Mouse (Mus musculus) CD8-positive naive resting alpha-beta T cell, adult 2 months (primary cell): ENCODE measurements around the gene Chd6.

Experiments used
- DNase-seq, 2 experiments: peaks; one replicate each; pipeline ENCODE4 v3.0.0; 2022; ENCODE audit warnings: low read depth in 2 of 2, low spot score in 2 of 2

The Chd6 gene

DNA sequence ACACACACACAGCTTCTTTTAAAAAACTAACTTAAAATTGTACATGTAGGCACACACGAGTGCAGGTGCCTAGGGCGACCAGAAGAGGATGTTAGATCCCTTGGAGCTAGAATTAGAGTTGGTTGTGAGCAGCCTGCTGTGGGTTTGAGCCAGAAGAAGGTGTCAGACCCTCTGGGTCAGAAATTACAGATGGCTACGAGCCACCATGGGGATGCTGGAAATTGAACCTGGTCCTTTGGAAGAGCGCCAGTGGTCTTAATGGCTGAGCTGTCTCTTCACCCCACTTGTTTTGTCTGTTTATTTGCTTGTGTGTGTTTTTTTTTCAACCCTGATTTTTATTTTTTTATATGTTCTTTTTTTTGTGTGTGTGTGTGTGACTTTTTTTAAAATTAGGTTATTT, 174.4 kb downstream of the Chd6 start:
- no peak for DNase-seq

DNA sequence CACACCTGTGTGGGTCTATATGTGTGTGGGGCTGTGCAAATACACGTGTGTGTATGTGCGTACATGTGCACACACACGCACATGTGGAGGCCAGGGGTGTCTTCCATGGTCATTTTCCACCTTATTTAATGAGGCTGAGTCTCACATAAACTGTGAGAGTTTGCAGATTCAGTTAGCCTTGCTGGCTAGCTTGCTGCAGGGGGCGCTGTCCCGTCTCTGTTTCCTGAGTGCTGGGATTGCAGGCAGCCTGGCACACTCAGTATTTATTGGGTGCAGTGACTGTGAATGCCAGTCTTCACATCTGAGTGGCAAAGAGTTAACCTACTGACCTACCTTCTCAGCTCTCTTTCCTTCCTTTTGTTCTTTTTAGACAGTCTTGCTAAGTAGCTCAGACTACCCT, 175.0 kb downstream of the Chd6 start:
- no peak for DNase-seq

DNA sequence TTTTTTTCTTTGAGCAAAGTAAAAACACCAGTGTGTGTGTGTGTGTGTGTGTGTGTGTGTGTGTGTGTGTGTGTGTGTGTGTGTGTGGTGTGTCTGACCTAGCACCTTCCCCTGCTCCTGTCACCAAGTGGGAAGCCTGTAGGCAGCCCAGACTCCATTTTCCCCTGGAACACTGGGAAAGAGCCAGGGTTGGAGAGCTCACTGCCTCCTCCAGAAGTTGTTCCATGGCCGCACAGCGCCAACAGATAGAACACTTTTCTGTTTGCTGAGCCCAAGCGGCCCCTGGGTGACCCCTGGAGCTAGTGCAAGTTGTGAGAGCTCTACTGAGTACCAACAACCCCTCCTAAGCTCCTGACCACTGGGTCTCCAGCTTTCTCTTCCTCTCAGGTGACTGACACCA, 175.9 kb downstream of the Chd6 start:
- no peak for DNase-seq

DNA sequence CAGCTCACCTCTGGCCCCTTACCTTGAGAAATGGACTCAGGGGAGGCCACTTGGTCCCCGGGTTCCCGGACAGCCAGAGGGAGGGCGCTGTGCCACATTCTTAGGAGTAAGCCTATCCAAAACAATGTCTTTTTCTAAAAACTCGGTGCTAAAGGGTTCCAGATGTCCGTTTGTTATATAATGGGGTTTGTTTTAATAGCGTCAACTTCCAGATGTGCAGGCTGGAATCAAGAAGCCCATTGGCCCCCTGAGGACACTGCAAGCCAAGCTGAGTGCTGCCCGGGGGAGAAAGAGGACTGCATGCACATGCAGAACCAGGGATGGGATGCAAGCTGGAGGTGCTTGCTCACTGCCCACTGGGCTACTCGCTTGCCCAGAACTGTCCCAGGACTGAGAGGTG, 176.6 kb downstream of the Chd6 start:
- DNase-seq: no peak

DNA sequence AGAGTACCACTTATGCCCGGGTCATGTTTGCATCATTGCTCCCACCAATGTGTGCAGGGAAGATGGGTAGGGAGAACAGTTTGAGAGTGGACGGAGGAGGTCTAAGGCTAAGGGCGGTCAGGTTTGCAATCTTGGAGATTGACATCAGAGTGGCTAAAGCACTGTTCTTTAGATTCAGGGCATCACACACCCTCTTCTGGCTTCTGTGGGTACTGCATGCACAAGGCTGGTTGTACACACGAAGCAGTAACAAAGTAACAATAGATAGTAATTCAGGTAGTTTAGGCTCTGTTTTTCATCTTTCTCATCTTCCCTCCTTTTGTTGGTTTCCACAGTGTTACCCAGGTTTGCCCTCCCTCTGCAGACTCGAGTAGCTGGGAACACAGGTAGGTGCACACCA, 177.5 kb downstream of the Chd6 start:
- DNase-seq: no peak

DNA sequence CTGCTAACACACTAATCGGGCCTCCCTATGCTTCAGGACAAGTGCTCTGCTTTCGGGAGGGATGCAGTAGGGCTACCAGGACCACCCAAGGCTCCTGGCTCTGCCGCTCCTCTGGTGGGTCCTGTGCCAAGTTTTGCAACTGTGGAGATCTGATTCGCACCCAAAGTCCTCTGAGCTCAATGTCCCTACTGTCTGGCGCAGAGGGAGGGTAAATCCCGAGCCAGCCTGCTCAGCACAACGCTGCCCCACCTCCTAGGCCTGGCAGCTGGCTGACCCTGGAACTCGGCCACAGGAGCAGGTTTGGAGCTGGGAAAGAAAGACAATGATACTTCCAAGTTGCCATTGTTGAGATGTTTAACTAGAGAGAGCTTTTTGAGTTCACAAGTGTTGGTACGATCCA, 183.7 kb downstream of the Chd6 start:
- no peak for DNase-seq

DNA sequence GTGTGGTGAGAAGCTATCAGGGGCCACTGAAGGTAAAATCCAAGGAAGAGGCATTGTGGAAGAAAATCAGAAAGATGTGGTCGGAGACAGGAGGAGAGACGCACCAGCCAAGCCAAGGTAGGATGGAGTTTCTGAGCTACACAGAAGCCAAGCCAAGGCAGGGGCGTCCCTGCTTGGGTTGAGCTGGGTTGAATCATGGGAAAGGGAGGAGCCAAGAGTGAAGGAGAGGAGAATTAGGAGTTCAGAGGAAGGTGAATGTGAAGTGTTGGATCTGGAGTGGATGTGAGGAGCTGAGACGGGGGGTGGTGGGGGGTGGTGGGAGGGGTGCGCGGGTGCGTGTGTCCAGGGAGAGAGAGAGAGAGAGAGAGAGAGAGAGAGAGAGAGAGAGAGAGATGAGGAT, 187.6 kb downstream of the Chd6 start:
- DNase-seq: no peak

DNA sequence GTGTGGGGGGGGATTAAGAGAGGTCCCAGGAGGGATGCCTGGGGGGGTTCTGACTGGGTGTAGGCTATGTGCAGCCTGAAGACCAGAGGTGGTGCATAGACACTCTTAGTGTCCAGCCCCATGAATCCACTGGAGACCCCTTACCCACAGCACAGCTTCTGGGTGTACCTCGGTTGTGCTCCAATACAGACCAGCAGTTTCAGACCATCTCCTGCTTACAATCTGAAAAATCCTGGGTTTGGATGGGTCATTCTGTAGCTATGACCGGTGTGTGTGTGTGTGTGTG, 190.0 kb downstream of the Chd6 start:
- DNase-seq: no peak

DNA sequence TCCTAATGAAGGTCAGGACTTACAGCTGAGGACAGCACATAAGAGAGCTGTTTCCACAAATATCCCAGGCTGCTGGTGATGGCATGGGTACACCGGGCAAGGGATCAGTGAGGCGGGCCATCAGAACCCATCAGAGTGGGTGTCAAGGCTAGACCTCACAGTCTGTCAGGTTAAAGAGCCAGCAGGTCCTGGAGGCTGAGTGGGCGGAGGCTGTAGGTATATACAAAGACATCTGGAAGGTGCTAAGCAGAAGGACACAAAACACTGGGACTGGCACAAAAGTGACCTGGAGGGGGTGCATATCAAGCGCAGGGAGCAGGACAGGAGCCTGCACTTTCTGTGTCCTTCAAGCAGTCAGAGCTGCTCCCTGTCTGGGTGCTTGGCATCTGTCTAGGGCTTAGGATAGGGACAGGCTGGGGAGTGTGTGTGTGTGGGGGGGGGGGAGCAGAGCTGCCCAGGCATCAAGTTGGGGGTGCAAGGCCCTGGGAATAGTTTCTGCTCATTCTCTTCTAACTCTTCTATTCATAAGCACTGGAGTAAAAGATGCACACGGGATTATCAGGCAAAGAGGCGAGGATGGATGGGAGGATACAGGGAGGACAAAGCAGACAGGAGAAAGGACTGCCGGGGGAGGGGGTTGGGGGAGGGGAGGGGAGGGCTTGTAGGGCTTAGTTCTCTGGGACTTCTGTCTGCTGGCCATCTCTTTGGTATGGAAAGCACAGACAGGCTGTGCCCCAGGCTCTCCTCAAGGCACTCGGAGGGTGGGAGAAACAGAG, 190.5 kb downstream of the Chd6 start:
- no peak for DNase-seq

DNA sequence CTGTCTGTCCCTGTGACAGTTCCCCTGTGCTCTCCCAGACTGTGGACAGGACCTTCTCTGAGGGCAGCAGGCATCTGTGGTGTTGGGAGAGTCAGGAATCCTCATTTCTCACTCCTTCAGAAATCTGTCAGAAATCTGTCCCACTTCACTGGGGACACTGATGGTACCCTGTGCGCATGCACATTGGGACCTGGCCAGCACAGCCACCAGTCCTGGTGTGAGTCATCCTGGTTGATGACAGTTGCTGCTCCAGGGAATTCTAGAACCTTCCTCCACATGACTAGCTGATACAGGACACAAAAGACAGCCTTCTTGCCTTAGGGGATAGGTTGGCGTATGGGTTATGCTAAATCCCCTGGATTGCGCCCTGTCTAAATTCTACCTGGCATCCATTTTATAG, 191.6 kb downstream of the Chd6 start:
- no peak for DNase-seq

DNA sequence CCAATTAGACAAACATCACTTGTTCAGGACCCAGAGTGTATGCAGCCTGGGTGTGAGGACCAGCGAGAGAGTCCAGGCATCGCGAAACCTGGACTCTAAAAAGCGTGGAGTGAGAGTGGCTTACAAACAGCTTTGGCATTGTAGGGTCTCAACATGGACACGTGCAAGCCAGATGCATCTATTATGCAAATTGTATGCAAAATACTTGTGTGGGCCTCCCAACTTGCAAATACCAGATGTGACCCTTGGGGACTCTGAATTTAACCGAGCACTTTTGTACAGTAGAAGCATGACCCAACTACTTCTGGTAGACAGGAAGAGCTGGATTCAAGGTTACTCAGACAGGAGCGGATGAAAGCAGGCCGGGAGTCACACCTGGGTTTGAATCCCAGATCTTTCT, 192.2 kb downstream of the Chd6 start:
- DNase-seq: no peak

DNA sequence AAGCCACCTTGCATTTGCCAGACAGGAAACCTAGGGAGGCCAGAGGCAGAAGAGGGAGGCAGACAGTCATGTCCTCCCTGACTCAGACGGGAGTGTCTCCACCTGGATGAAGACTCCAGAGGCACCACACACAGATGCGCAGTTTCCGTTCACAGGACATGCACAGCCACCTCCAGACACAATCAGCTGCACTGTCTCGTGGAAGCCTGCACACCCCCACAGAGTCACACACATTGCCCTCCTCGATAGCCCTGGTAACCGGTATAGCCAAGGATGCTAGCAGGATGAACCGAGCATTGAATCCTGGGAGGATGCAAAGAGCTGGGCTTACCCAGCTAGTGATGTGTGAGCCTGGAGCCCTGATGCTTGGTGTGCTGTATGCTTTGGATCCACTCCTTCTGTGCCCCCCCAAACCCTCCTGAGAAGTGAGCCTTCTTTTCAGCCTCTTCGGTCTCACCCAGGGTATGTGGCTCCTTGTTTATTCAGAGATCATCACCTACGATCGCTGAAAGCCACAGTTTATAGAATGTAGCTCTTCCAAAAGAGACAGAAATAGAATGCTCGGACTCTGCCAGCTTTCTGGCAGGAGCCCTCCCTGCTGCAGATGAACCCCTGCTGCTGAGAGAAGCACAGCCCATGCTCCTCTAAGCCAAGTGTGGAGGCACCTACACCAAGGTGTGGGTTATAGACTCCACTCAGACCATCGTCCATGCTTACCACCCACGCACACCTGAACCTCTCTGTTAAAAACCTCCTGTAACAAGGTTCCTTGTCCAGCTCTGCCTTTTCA, 192.9 kb downstream of the Chd6 start:
- no peak for DNase-seq

DNA sequence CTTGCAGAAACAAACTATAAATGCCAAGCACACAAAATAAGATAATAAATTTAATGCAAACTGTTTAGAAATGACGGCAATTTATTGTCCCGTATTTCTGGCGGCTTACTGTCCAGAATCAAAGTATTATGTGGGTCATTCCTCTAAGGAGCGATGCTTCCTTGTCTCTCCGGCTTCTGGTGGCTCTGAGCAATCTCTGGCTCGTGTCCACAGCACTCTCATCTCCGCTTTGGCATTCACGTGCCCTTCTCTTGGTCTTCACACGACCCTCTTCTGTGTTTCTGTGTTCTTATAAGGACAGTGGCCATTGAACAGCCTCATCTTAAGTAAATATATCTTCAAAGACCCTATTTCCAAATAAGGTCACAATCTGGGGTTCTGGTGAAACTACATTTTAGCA, 194.2 kb downstream of the Chd6 start:
- DNase-seq: no peak

DNA sequence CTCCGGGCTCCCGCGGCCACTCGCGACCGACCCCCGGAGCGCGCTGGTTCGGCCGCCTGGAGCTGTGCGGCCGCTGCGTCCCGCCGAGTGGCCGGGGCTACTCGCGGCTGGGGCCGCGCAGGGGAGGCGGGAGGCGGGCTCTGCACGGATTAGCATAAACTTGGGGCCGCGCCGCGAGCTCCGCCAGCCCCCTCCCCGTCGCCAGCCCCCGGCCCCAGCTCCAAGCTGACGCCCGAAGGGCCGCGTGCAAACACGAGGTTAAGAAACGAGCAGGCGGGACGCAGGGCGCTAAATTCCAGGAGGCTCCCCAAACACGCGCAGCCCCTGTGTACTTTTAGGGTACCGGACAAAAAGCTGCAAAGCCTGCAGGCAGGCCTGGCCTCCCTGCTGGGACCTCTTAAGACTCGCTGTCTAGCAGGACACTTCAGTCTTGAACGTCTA, 196.6 kb downstream of the Chd6 start, which contains the start of gene Emilin3:
TSS of gene Emilin3 (minus strand) at position 98 of the 441 bp plus-strand sequence.
- DNase-seq: no peak

DNA sequence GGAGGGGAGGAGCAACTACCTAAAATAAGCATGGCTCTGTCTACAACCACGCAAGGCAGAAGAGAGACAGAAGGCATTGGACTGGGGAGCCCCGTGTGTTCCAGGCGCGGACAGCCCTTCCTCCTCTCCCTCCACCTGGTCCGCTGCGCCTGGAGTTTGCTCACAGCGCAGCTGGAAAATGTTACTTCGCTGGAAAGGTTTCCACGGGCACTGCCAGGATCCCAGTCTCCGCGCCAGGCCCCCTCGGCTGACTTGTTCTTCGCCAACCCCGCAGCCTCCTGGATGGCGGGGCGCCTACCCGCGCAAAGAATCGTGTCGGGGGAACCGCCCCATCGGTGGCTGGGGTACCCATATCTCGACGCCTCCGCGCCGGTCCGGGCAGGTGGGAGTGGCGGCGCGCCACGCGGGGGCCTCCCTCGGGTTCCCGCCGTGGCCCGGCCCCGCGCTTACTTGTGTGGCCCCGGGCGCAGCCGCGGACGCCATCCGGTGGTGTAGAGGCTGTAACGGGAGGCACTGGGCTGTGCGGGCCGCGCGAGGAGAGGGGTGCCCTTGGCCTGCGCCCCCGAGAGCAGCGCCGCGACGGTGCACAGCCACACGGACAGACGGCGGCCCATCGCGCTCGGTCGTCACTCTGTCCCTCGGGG, 197.2 kb downstream of the Chd6 start:
- no peak for DNase-seq

DNA sequence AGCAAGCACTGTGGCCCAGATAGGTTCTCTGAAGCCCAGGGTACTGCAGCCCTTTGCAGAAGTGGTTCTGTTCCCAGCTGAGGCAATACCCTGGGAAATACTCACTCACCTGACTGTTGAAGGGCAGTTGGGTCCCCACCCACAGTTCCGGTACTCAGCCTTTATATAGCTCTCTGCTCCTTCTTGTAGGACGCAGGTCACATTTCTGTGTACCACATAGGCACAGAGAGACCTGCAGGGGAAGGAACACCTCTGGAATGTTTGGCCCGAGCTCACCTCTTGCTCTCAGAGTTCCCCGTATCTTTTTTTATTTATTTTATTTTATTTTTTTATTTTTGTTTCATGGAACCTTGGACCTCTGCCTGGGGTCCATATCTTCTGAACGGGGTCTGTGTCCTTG, 198.2 kb downstream of the Chd6 start:
- no peak for DNase-seq

DNA sequence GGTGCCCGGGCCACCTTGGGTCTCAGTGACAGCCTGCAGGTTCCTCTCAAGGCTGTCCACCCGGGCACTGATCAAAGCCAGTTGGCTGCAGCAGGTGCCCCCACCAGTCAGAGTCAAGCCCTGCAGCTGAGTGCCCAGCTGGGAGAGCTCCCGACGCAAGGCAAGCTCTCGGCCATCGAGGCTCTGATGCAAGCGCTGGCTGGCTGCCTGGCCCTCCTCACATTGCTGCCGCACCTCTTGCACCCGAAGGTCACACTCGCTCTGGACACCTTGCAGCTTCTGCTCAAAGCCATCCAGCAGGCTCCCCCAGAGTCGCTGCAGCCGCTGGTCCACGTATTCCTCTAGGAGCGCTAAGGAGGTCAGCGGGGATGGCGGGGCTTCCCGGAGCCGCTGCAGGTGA, 200.3 kb downstream of the Chd6 start:
- no peak for DNase-seq

DNA sequence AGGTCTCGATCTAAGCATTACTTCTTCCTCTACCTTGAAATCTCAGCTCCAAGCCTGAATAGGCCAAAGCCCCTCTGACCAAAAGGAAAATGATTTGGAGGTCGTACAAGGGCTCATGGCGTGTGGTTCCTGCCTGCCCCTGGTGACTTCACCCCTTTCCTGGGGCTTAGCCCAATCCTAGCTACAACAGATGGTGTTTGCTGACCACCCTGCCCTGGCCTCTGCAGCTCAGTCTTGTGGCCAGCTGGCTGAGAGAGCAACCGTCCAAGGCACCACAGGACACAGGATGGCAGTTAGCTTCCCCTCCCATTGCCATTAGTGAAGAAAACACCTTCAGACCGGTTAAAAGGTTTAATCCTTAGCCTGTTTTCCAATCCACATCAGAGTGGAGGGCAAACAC, 202.8 kb downstream of the Chd6 start:
- DNase-seq: no peak

DNA sequence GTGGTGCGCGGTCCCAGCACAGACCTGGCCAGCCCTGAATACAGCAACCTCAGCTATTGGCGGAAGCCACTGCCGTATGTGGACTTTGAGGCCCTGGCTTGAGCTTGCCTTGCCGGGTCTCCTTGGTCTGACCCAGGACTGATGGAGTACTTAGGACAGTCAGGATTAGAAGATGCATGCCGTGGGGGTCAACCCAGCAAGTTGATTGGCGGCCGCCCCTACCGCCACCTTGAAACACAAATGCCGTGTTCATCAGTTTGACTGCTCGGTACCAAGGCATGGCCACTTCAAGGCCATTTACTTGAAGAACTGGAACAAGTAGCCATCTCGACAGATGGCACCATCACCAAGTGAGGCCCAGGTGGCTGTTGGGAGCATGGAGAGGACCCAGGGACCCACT, 203.6 kb downstream of the Chd6 start:
- DNase-seq: no peak

DNA sequence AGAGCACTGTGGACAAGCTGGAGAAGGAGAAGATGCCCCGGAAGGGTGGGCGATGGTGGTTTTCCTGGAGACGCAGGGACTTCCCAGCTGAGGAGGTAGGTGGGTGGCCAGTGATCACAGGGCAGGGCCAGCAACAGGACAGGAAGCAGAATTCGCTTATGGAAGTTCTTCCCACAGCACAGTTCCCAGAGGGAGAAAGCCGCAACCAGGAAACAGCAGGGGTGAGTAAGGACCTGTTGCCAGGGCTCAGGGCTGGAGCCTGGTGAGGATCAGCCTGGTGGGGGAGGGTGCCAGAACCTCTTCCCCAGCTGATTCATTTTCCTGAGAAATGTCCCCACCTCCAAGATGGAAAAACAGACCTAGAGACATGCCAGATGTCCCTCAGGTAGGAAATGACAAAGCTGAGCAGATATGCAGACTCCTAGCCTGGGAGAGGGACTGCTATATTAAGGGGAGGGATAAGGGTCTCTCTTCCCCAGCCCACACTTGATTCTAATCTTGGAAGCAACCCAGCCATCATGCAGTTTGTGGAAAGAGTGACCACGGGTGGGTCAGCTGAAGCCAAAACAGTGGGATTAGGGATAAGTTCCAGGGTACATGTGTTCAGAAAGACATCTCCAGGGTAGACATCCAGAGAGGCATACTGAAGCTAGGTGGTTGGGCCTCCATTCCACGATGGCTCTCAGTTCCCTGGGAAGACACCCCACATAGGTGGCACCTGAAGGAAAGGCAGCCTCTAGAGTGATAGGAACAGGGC, 207.0 kb downstream of the Chd6 start:
- DNase-seq: no peak
